Mouse (Mus musculus) R1 (cell line): ENCODE data around the gene Map7d2.
"Not testable (repeated sequence)": the region's sequence is repeated elsewhere in the genome, so short reads cannot be mapped to it uniquely, and the experiment has no call there.

Source experiments
- DNase-seq: peaks from one replicate; pipeline ENCODE4 v3.0.0-alpha.2; 2018; ENCODE audit warnings: low read depth, low spot score

Map7d2 gene

GRCm38 (mm10) chrX:159414130-159414828, at the start of gene Map7d2:
Map7d2 (plus strand) TSS chrX:159414572.
- peak; percentile 58 for DNase-seq

- DNase-seq = peak; percentile 83
Observed at GRCm38 (mm10) chrX:159371831-159372752, 42.3 kb upstream of the Map7d2 start, which contains the start of gene Eif1ax. Eif1ax (plus strand) TSS chrX:159372178.

GRCm38 (mm10) chrX:159372753-159373144, 41.6 kb upstream of the Map7d2 start:
- DNase-seq = no peak

GRCm38 (mm10) chrX:159387105-159387504, 27.3 kb upstream of the Map7d2 start:
- no peak for DNase-seq

- no peak for DNase-seq
Observed at GRCm38 (mm10) chrX:159388953-159389352, 25.4 kb upstream of the Map7d2 start.

GRCm38 (mm10) chrX:159390347-159390962, 23.9 kb upstream of the Map7d2 start:
- DNase-seq = no peak

- DNase-seq = no peak
Observed at GRCm38 (mm10) chrX:159391239-159391638, 23.1 kb upstream of the Map7d2 start.

GRCm38 (mm10) chrX:159409253-159409652, 5.1 kb upstream of the Map7d2 start:
- peak; percentile 65 for DNase-seq

GRCm38 (mm10) chrX:159414829-159415673, 679 bp downstream of the Map7d2 start:
- DNase-seq = peak; percentile 23

- DNase-seq = not testable (repeated sequence)
Observed at GRCm38 (mm10) chrX:159430507-159430906, 16.1 kb downstream of the Map7d2 start.

GRCm38 (mm10) chrX:159442128-159442527, 27.8 kb downstream of the Map7d2 start:
- peak; percentile 35 for DNase-seq

- no peak for DNase-seq
Observed at GRCm38 (mm10) chrX:159447133-159447532, 32.8 kb downstream of the Map7d2 start.

GRCm38 (mm10) chrX:159459006-159459654, 44.8 kb downstream of the Map7d2 start:
- peak; percentile 17 for DNase-seq

- no peak for DNase-seq
Observed at GRCm38 (mm10) chrX:159474799-159475198, 60.4 kb downstream of the Map7d2 start.

- not testable (repeated sequence) for DNase-seq
Observed at GRCm38 (mm10) chrX:159478243-159478940, 64.0 kb downstream of the Map7d2 start.

- DNase-seq = peak; percentile 33
Observed at GRCm38 (mm10) chrX:159484247-159484646, 69.9 kb downstream of the Map7d2 start.

- no peak for DNase-seq
Observed at GRCm38 (mm10) chrX:159503181-159503580, 88.8 kb downstream of the Map7d2 start.

- DNase-seq = peak; percentile 56
Observed at GRCm38 (mm10) chrX:159508331-159509036, 94.1 kb downstream of the Map7d2 start.

- DNase-seq = no peak
Observed at GRCm38 (mm10) chrX:159509042-159509441, 94.7 kb downstream of the Map7d2 start.
